Mouse (Mus musculus): ENCODE measurements around the gene Cyct. TPM values are rescaled to one million over a fixed set of nuclear protein-coding genes. Genes with fewer than 3 reads are reported as not detected.

The Cyct gene
- total RNA-seq, 4 experiments from 2014 or later: not detected

GRCm38 (mm10) chr2:76334596-76334995, 25.7 kb downstream of the Cyct start:
- no peak for DNase-seq

GRCm38 (mm10) chr2:76332161-76332805, 28.0 kb downstream of the Cyct start:
- no peak for DNase-seq

GRCm38 (mm10) chr2:76330081-76330480, 30.2 kb downstream of the Cyct start:
- no peak for DNase-seq

GRCm38 (mm10) chr2:76326161-76326560, 34.1 kb downstream of the Cyct start:
- no peak for DNase-seq

- DNase-seq: no peak
Observed at GRCm38 (mm10) chr2:76324463-76324862, 35.8 kb downstream of the Cyct start.

- DNase-seq: no peak
Observed at GRCm38 (mm10) chr2:76323185-76323875, 36.9 kb downstream of the Cyct start.

- no peak for DNase-seq
Observed at GRCm38 (mm10) chr2:76320336-76320735, 39.9 kb downstream of the Cyct start.

GRCm38 (mm10) chr2:76319231-76319630, 41.0 kb downstream of the Cyct start:
- no peak for DNase-seq

Small RNAs within 50 kb of the gene (microRNA-seq; reads per million reads assigned to microRNA genes)
- gene Gm44337: 0 reads per million in 2 experiments

Other genes with a start within 250 kb of the Cyct start
- under 1 TPM in 3 of 4 experiments, not detected in 1; 0.12 to 0.43 (median 0.22) TPM for gene Pde11a, start 21.7 kb downstream of the Cyct start, total RNA-seq (2022)
- 10 to 100 TPM; 45.2 to 63.1 (median 51.5) TPM for gene Rbm45, start 9.5 kb upstream of the Cyct start, total RNA-seq (2022)
- gene Osbpl6, start 46.1 kb upstream of the Cyct start, total RNA-seq (2022): 10 to 100 TPM; 25.8 to 37.9 (median 27.9) TPM